Mouse (Mus musculus): Measurements from ENCODE around the gene Vegfb.

The Vegfb gene

GRCm38 (mm10) chr19:6969291-6969664 is 18.2 kb downstream of the Vegfb start:
- POLR2A ChIA-PET = interaction anchor here in 3 of 4 experiments (0.6 to 6.9 kb wide), 16 partner anchors 8 to 1060 kb away, joined by 3 to 134 read pairs (median 7); partner anchors contain the start of genes Fkbp2 (in 3 of the 3), Nudt22 (in 2 of the 3), Trpt1 (in 2 of the 3) and Stip1 (in 1 of the 3)
- CTCF ChIA-PET = interaction anchor here (1.0 to 6.1 kb wide), 13 partner anchors 10 to 131 kb away, joined by 3 to 89 read pairs (median 10); partner anchors contain the start of genes Fkbp2 (in 3 of the 4), Catsperz (in 1 of the 4), Dnajc4 (in 1 of the 4) and Esrra (in 1 of the 4)

GRCm38 (mm10) chr19:6968491-6969271 is 18.8 kb downstream of the Vegfb start:
- ChIA-PET CTCF (interaction anchor here in 3 of 4 experiments (2.2 to 6.1 kb wide), 4 partner anchors 10 to 16 kb away, joined by 14 to 89 read pairs (median 34); partner anchors contain the start of gene Fkbp2 (in 2 of the 3)), POLR2A (interaction anchor here in 3 of 4 experiments (0.6 to 6.9 kb wide), 10 partner anchors 8 to 1745 kb away, joined by 3 to 134 read pairs (median 4); partner anchors contain the start of genes Fkbp2 (in 2 of the 3), Nudt22 (in 1 of the 3) and Trpt1 (in 1 of the 3))

GRCm38 (mm10) chr19:6956461-6956860 is 31.0 kb downstream of the Vegfb start:
- POLR2A ChIA-PET = interaction anchor here in 3 of 4 experiments (0.6 to 12.2 kb wide), 19 partner anchors 9 to 567 kb away, joined by 3 to 134 read pairs (median 4); partner anchors contain the start of genes Bad (in 2 of the 3), Dnajc4 (in 2 of the 3), Gpr137 (in 2 of the 3) and Nudt22 (in 2 of the 3)
- CTCF ChIA-PET = interaction anchor here (0.5 to 7.6 kb wide), 9 partner anchors 13 to 122 kb away, joined by 3 to 41 read pairs (median 4); partner anchors contain the start of genes Catsperz (in 1 of the 4) and Plcb3 (in 1 of the 4)

- POLR2A ChIA-PET = interaction anchor here in 3 of 4 experiments (0.9 to 12.2 kb wide), 12 partner anchors 8 to 41 kb away, joined by 3 to 134 read pairs (median 4); partner anchors contain the start of genes Dnajc4 (in 2 of the 3), Nudt22 (in 2 of the 3), Trpt1 (in 2 of the 3) and Bad (in 1 of the 3)
- CTCF ChIA-PET = interaction anchor here in 3 of 4 experiments (1.2 to 7.6 kb wide), 6 partner anchors 14 to 65 kb away, joined by 3 to 41 read pairs (median 5); no protein-coding TSS in a partner anchor
Measured at GRCm38 (mm10) chr19:6955424-6955823, 32.0 kb downstream of the Vegfb start.

- ChIA-PET POLR2A (interaction anchor here in 3 of 4 experiments (0.9 to 12.2 kb wide), 11 partner anchors 10 to 384 kb away, joined by 3 to 134 read pairs (median 13); partner anchors contain the start of genes Bad (in 2 of the 3), Gpr137 (in 2 of the 3), Esrra (in 1 of the 3) and Fkbp2 (in 1 of the 3)), CTCF (interaction anchor here in 2 of 4 experiments (1.2 to 7.6 kb wide), 4 partner anchors 11 to 25 kb away, joined by 3 to 42 read pairs (median 28); partner anchors contain the start of gene Fkbp2 (in 1 of the 2))
Measured at GRCm38 (mm10) chr19:6954046-6954445, 33.4 kb downstream of the Vegfb start.

GRCm38 (mm10) chr19:6952712-6953037 is 34.8 kb downstream of the Vegfb start:
- POLR2A ChIA-PET = interaction anchor here (0.5 to 12.2 kb wide), 31 partner anchors 8 to 319 kb away, joined by 3 to 134 read pairs (median 8); partner anchors contain the start of genes Bad (in 4 of the 4), Gpr137 (in 4 of the 4), Fkbp2 (in 2 of the 4) and Nudt22 (in 2 of the 4)

GRCm38 (mm10) chr19:6951994-6952711 is 35.3 kb downstream of the Vegfb start:
- ChIA-PET CTCF (interaction anchor here in 3 of 4 experiments (0.6 to 7.6 kb wide), 14 partner anchors 10 to 349 kb away, joined by 3 to 42 read pairs (median 4); partner anchors contain the start of genes Bad (in 1 of the 3), Esrra (in 1 of the 3), Fkbp2 (in 1 of the 3) and Gpr137 (in 1 of the 3)), POLR2A (interaction anchor here (0.5 to 12.2 kb wide), 47 partner anchors 10 to 1771 kb away, joined by 3 to 134 read pairs (median 6); partner anchors contain the start of genes Bad (in 4 of the 4), Gpr137 (in 4 of the 4), Fkbp2 (in 3 of the 4) and Esrra (in 2 of the 4))

More at GRCm38 (mm10) chr19:6952712-6953037, 34.8 kb downstream of the Vegfb start:
- CTCF ChIA-PET = interaction anchor here in 1 of 4 experiments (0.8 to 7.6 kb wide), 5 partner anchors 10 to 350 kb away, joined by 3 to 42 read pairs (median 19); partner anchors contain the start of genes Bad, Fkbp2 and Gpr137

- ChIA-PET CTCF (interaction anchor here in 3 of 4 experiments (0.6 to 7.6 kb wide), 19 partner anchors 9 to 120 kb away, joined by 3 to 42 read pairs (median 4); partner anchors contain the start of genes Bad (in 2 of the 3), Gpr137 (in 2 of the 3), Esrra (in 1 of the 3) and Fkbp2 (in 1 of the 3)), POLR2A (interaction anchor here (0.6 to 12.2 kb wide), 53 partner anchors 9 to 1772 kb away, joined by 3 to 134 read pairs (median 5); partner anchors contain the start of genes Bad (in 4 of the 4), Gpr137 (in 4 of the 4), Fkbp2 (in 3 of the 4) and Esrra (in 2 of the 4))
Measured at GRCm38 (mm10) chr19:6951381-6951968, 36.0 kb downstream of the Vegfb start.

GRCm38 (mm10) chr19:6950613-6951153 is 36.8 kb downstream of the Vegfb start:
- POLR2A ChIA-PET = interaction anchor here (0.7 to 12.2 kb wide), 49 partner anchors 8 to 1773 kb away, joined by 3 to 134 read pairs (median 5); partner anchors contain the start of genes Bad (in 4 of the 4), Gpr137 (in 4 of the 4), Fkbp2 (in 3 of the 4) and Esrra (in 2 of the 4)

GRCm38 (mm10) chr19:6949951-6950350 is 37.5 kb downstream of the Vegfb start:
- CTCF ChIA-PET = interaction anchor here in 2 of 4 experiments (1.2 to 7.6 kb wide), 7 partner anchors 7 to 90 kb away, joined by 3 to 42 read pairs (median 8); partner anchors contain the start of genes Bad (in 1 of the 2), Fkbp2 (in 1 of the 2), Gpr137 (in 1 of the 2) and Stip1 (in 1 of the 2)

More at GRCm38 (mm10) chr19:6950613-6951153, 36.8 kb downstream of the Vegfb start:
- CTCF ChIA-PET = interaction anchor here in 3 of 4 experiments (0.7 to 7.6 kb wide), 15 partner anchors 8 to 499 kb away, joined by 3 to 42 read pairs (median 4); partner anchors contain the start of genes Bad (in 3 of the 3), Gpr137 (in 3 of the 3), Esrra (in 1 of the 3) and Fkbp2 (in 1 of the 3)

GRCm38 (mm10) chr19:6949532-6949931 is 37.9 kb downstream of the Vegfb start:
- CTCF ChIA-PET = interaction anchor here in 3 of 4 experiments (0.5 to 7.6 kb wide), 7 partner anchors 7 to 532 kb away, joined by 3 to 42 read pairs (median 8); partner anchors contain the start of genes Bad (in 1 of the 3), Fkbp2 (in 1 of the 3) and Gpr137 (in 1 of the 3)
- POLR2A ChIA-PET = interaction anchor here in 3 of 4 experiments (1.4 to 12.2 kb wide), 11 partner anchors 7 to 91 kb away, joined by 3 to 134 read pairs (median 23); partner anchors contain the start of genes Bad (in 2 of the 3), Esrra (in 2 of the 3), Gpr137 (in 2 of the 3) and Fkbp2 (in 1 of the 3)

More at GRCm38 (mm10) chr19:6949951-6950350, 37.5 kb downstream of the Vegfb start:
- POLR2A ChIA-PET = interaction anchor here (0.6 to 12.2 kb wide), 19 partner anchors 8 to 90 kb away, joined by 3 to 134 read pairs (median 14); partner anchors contain the start of genes Bad (in 4 of the 4), Gpr137 (in 4 of the 4), Esrra (in 2 of the 4) and Fkbp2 (in 2 of the 4)

- CTCF ChIA-PET = interaction anchor here in 2 of 4 experiments (0.7 to 1.4 kb wide), 4 partner anchors 12 to 948 kb away, joined by 4 to 5 read pairs (median 4); no protein-coding TSS in a partner anchor
- POLR2A ChIA-PET = interaction anchor here in 3 of 4 experiments (0.5 to 12.2 kb wide), 21 partner anchors 9 to 1752 kb away, joined by 3 to 134 read pairs (median 4); partner anchors contain the start of genes Cox8a (in 1 of the 3), Esrra (in 1 of the 3), Kcnk4 (in 1 of the 3) and Plcb3 (in 1 of the 3)
Measured at GRCm38 (mm10) chr19:6948186-6948585, 39.3 kb downstream of the Vegfb start.

GRCm38 (mm10) chr19:6947742-6948141 is 39.7 kb downstream of the Vegfb start:
- POLR2A ChIA-PET = interaction anchor here in 3 of 4 experiments (0.5 to 12.2 kb wide), 25 partner anchors 9 to 1775 kb away, joined by 3 to 134 read pairs (median 3); partner anchors contain the start of genes Cox8a (in 1 of the 3), Esrra (in 1 of the 3), Kcnk4 (in 1 of the 3) and Nudt22 (in 1 of the 3)

GRCm38 (mm10) chr19:6943709-6944108 is 43.7 kb downstream of the Vegfb start:
- ChIA-PET POLR2A (interaction anchor here in 3 of 4 experiments (0.6 to 4.3 kb wide), 13 partner anchors 8 to 449 kb away, joined by 3 to 77 read pairs (median 4); partner anchors contain the start of genes Esrra (in 1 of the 3), Fkbp2 (in 1 of the 3) and Kcnk4 (in 1 of the 3)), CTCF (interaction anchor here in 2 of 4 experiments (0.7 to 3.4 kb wide), 4 partner anchors 8 to 52 kb away, joined by 3 to 19 read pairs (median 8); partner anchors contain the start of genes Nudt22 (in 1 of the 2) and Trpt1 (in 1 of the 2))

More at GRCm38 (mm10) chr19:6947742-6948141, 39.7 kb downstream of the Vegfb start:
- CTCF ChIA-PET = interaction anchor here in 2 of 4 experiments (0.6 to 1.4 kb wide), 6 partner anchors 11 to 948 kb away, joined by 3 to 7 read pairs (median 4); partner anchors contain the start of gene Kcnk4 (in 1 of the 2)

Data from embryonic stem cell, embryonic (primary cell).